Mouse (Mus musculus) thymus, postnatal 25 days (tissue): Measurements from ENCODE around the gene Cfap43.

ENCODE experiments used
- DNase-seq: peaks from one replicate; pipeline ENCODE4 v3.0.0; 2022

Cfap43 gene

GRCm38 (mm10) chr19:47697067-47697466 lies 222.0 kb downstream of the Cfap43 start:
- no peak for DNase-seq

DNA sequence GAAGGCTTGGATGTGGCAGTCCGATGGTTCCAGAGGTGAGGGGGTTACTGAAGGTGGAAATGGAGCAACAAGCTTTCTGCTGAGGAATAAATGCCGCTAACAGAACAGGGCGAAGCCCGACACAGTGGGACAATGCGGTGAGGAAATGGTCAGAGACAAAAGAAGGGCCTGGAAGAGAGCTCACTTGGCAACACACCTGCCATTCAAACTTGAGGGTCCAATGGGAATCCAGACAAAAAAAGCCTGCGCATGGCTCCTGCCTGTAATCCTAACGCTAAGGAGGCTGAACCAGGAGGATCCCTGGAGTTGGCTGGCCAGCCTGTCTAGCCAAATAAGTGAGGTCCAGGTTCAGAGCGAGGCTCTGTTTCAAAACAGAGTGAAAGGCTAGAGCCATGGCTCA lies 222.7 kb downstream of the Cfap43 start:
- DNase-seq = no peak

GRCm38 (mm10) chr19:47695725-47696124 lies 223.4 kb downstream of the Cfap43 start:
- DNase-seq = no peak

- DNase-seq = no peak
These were observed 227.1 kb downstream of the Cfap43 start, which contains the start of gene Col17a1 for GRCm38 (mm10) chr19:47691994-47692393. Col17a1 (minus strand) TSS chr19:47692094.

GRCm38 (mm10) chr19:47689592-47689991 lies 229.5 kb downstream of the Cfap43 start:
- no peak for DNase-seq
